Mouse (Mus musculus): ENCODE data around the gene Jag2.

DNA sequence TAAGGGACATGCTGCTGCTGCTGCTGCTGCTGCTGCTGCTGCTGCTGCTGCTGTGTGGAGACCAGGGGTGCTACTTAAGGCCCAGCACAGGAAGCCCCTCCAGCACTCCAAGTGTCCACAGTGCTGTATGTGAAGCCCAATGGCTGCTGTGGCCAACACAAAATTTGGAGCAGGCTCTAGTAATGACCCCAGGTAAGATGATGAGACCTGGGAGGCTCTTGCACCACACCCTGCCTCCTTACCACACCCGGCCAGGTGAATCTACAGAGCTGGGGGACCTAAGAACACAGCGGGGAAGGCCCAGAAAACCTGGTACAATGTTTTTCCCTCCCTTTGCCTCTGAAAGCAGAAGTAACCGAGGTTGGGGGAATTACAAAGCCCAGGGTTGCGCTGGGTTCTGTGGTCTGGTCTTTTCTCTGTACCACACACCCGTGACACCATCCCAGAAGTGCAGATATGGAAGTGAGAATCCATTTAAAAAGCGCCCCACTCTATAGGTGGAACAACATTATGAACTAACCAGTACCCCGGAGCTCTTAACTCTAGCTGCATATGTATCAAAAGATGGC lies 62.4 kb downstream of the Jag2 start:
- TF ChIP-seq CTCF (IDR thresholded peaks at IDR 0.05; ENCODE audit: low read depth) (no peak), EP300 (IDR thresholded peaks at IDR 0.05; ENCODE audit: low read depth) (no peak)
